Mouse (Mus musculus) kidney, embryonic 14.5 days (tissue): ENCODE results near the gene Urad. TPM values are rescaled to one million over a fixed set of nuclear protein-coding genes. Genes with fewer than 3 reads are reported as not detected.
A peak's percentile ranks its signal among the peaks of the same experiment; 100 is the strongest.

ENCODE experiments used
- ATAC-seq: fragments of 200-750 bp; cut with Nextera tagmentation; 2 replicates; pipeline ENCODE4 v1.8.0; 2017; ENCODE audit warnings: moderate number of reproducible peaks, mild to moderate bottlenecking, moderate TSS enrichment, moderate library complexity; ENCODE audit not compliant: low FRiP score, low TSS enrichment
- H3K27ac ChIP-seq: fragments of 300-500 bp; sonication (generic); 2 replicates; pipeline ENCODE4 v1.5.1; 2014; ENCODE audit warnings: low read depth, mild to moderate bottlenecking, low read length, moderate library complexity, mixed read lengths
- H3K27me3 ChIP-seq: fragments of 300-500 bp; sonication (generic); 2 replicates; pipeline ENCODE4 v1.6.1; 2014; ENCODE audit warnings: mild to moderate bottlenecking, low read length; ENCODE audit not compliant: control insufficient read depth, insufficient read depth
- H3K36me3 ChIP-seq: fragments of 300-500 bp; sonication (generic); 2 replicates; pipeline ENCODE4 v1.6.1; 2014; ENCODE audit warnings: low read length, mixed read lengths; ENCODE audit not compliant: control insufficient read depth, insufficient read depth
- H3K4me1 ChIP-seq: fragments of 300-500 bp; sonication (generic); 2 replicates; pipeline ENCODE4 v1.6.1; 2014; ENCODE audit warnings: low read length, mixed read lengths; ENCODE audit not compliant: control insufficient read depth, insufficient read depth
- H3K4me2 ChIP-seq: fragments of 300-500 bp; sonication (generic); replicated peaks from 2 replicates; pipeline ENCODE4 v1.6.1; 2014; ENCODE audit warnings: low read depth, mild to moderate bottlenecking, low read length
- H3K4me3 ChIP-seq: fragments of 300-500 bp; sonication (generic); 2 replicates; pipeline ENCODE4 v1.5.1; 2014; ENCODE audit warnings: mild to moderate bottlenecking, low read length
- H3K9ac ChIP-seq: fragments of 300-500 bp; sonication (generic); 2 replicates; pipeline ENCODE4 v1.6.1; 2014; ENCODE audit warnings: low read depth, mild to moderate bottlenecking, low read length, moderate library complexity
- H3K9me3 ChIP-seq: fragments of 300-500 bp; sonication (generic); 2 replicates; pipeline ENCODE4 v1.6.1; 2016; ENCODE audit warnings: low read length; ENCODE audit not compliant: control insufficient read depth
- WGBS: fragments of 180-500 bp; shearing (Covaris S2); extraction: QIAGEN DNeasy Blood & Tissue Kit; methylation state at CpG from one replicate; pipeline ENCODE4 v1.1.7; 2014; 5-methylcytosine and 5-hydroxymethylcytosine counted together
- polyA plus RNA-seq: library from polyadenylated mRNA; unstranded; fragments of >200 nt; fragmentation: Nextera tagmentation; extraction: Ambion mirVana; gene quantifications from 2 replicates; pipeline ENCODE4 v1.2.1, GENCODE M21; 2014

Urad gene
- polyA plus RNA-seq, 1 experiment from 2014 or later = not detected

GRCm38 (mm10) chr5:147332711-147333110 lies 10.5 kb upstream of the Urad start:
- no peak overlapping the region for H3K9ac ChIP-seq
- H3K27me3 ChIP-seq = no peaks in the 10 kb centered on the region
- peak; percentile 64 for ATAC-seq
- H3K9me3 ChIP-seq = no peaks in the 10 kb centered on the region
- 17% methylated on average over 7 of the region's 7 CpGs for WGBS
- H3K27ac ChIP-seq = no peak overlapping the region
- H3K4me2 ChIP-seq = no peak overlapping the region
- H3K4me1 ChIP-seq = no peaks in the 10 kb centered on the region
- no peaks in the 10 kb centered on the region for H3K36me3 ChIP-seq
- H3K4me3 ChIP-seq = no peak overlapping the region

DNA sequence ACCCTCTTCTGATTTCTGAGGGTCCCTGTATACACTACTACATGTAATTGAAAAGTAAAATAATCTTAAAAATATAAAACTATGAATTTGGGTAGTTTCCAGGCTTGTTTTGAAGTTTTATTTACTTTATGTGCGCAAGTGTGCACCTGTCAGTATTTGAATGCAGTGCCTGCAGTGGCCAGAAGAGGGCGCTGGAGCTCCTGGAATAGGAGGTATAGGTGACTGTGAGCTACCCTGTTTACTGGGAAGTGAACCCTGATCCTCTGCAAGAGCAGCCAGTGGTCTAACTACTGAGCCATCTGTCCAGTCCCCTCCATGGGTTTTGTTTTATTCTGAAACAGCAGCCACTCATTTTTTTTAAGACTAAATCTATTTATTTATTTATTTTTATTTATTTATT lies 9.3 kb upstream of the Urad start:
- 43% methylated on average over 2 of the region's 2 CpGs for WGBS
- no peak for ATAC-seq

DNA sequence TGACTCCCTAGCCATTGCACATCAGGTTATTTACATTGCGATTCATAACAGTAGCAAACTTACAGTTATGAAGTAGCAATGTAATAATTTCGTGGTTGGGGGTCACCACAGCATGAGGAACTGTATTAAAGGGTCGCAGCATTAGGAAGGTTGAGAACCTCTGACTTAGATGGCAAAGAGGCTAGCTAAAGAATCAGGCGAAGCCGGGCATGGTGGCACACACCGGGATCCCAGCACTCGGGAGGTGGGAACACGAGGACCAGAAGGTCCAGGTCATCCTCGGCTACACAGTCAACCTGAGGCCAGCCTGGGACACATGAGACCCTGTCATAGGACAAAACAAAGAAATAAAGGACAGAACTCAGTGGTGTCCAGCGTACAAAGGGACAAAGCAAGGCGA lies 7.7 kb upstream of the Urad start:
- Histone ChIP-seq H3K4me3 (no peak overlapping the region), H3K4me1 (no peaks in the 10 kb centered on the region), H3K4me2 (no peak overlapping the region), H3K9ac (no peak overlapping the region), H3K9me3 (no peaks in the 10 kb centered on the region), H3K27ac (no peak overlapping the region), H3K27me3 (no peaks in the 10 kb centered on the region), H3K36me3 (no peaks in the 10 kb centered on the region)
- WGBS = 81% methylated on average over 11 of the region's 11 CpGs
- no peak for ATAC-seq

More for the DNA sequence above, 9.3 kb upstream of the Urad start:
- Histone ChIP-seq H3K4me1 (no peaks in the 10 kb centered on the region), H3K4me2 (no peak overlapping the region), H3K9me3 (no peaks in the 10 kb centered on the region), H3K27ac (no peak overlapping the region), H3K36me3 (no peaks in the 10 kb centered on the region), H3K27me3 (no peaks in the 10 kb centered on the region), H3K4me3 (no peak overlapping the region), H3K9ac (no peak overlapping the region)

GRCm38 (mm10) chr5:147327636-147328035 lies 5.4 kb upstream of the Urad start:
- 87% methylated on average over 5 of the region's 5 CpGs for WGBS
- Histone ChIP-seq H3K4me3 (no peak overlapping the region), H3K9ac (no peak overlapping the region), H3K36me3 (no peaks in the 10 kb centered on the region), H3K27me3 (peaks cover 3% of the 10 kb centered on the region; the same call in 1 of the 2 replicates), H3K9me3 (no peaks in the 10 kb centered on the region), H3K27ac (no peak overlapping the region), H3K4me2 (no peak overlapping the region), H3K4me1 (no peaks in the 10 kb centered on the region)
- no peak for ATAC-seq

DNA sequence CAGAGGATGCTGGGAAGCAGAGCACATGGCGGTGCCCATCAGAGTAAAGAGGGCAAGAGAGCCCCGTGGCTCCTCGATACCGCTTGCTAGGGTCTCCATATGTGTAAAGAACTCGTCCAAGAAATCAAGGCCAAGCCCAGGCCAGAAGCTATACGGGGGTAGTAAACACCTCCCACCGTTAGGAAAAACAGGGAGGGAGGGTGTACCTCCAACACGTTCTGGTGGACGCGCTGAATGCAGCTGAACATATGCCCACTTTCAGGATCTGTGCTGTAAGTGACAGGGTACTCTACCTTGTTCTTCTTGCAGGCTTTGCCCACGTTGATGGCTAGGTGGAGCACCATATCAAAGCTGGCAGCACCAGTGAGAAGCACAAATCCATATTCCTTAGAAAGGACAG lies 3.7 kb upstream of the Urad start:
- Histone ChIP-seq H3K4me3 (no peak overlapping the region), H3K4me2 (no peak overlapping the region), H3K36me3 (no peaks in the 10 kb centered on the region), H3K27me3 (peaks cover 15% of the 10 kb centered on the region; the same call in 1 of the 2 replicates), H3K27ac (no peak overlapping the region), H3K9me3 (no peaks in the 10 kb centered on the region), H3K4me1 (no peaks in the 10 kb centered on the region), H3K9ac (no peak overlapping the region)
- WGBS = 72% methylated on average over 11 of the region's 11 CpGs
- ATAC-seq = no peak

DNA sequence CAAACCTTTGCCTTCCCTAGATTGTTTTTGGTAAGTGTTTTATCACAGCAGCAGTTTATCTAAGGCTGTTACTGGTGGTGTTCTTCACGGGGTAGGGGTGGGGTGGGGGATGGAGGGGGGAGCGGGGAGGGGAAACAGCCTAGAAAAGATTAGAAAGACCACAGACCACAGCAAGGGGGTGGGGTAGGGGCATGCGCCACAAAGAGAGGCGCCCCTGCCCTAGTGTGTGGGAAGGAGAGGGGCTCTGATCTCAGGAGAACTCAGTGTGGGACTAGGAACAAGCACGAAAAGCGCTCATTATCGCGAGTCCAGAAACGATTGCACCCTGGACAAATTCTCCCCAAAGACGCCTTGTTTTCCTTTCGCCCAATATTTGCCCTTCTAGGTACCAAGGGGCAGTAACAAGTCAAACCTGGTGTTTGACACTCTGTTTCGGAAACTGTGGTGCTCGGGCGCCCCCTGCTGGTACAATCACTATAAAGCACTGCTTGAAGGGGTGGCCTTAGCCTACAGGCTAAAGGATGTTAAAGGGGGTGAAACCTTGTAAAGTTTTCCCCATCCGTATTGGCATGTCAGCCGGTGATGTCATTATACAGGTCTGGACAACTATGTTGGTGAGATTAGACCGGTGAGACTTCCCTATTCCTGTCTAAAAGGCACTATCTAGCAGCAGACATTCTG lies 1.1 kb upstream of the Urad start:
- H3K27ac ChIP-seq = no peak overlapping the region
- no peak overlapping the region for H3K9ac ChIP-seq
- H3K4me1 ChIP-seq = no peaks in the 10 kb centered on the region
- ATAC-seq = no peak
- no peak overlapping the region for H3K4me2 ChIP-seq
- no peaks in the 10 kb centered on the region for H3K36me3 ChIP-seq
- no peak overlapping the region for H3K4me3 ChIP-seq
- H3K9me3 ChIP-seq = no peaks in the 10 kb centered on the region
- WGBS = 21% methylated on average over 17 of the region's 17 CpGs
- peaks cover 22% of the 10 kb centered on the region for H3K27me3 ChIP-seq

GRCm38 (mm10) chr5:147319653-147320052 lies 2.6 kb downstream of the Urad start:
- H3K36me3 ChIP-seq = no peaks in the 10 kb centered on the region
- no peak overlapping the region for H3K27ac ChIP-seq
- ATAC-seq = peak; percentile 51
- H3K4me2 ChIP-seq = no peak overlapping the region
- H3K27me3 ChIP-seq = peaks cover 58% of the 10 kb centered on the region
- H3K4me1 ChIP-seq = no peaks in the 10 kb centered on the region
- H3K4me3 ChIP-seq = no peak overlapping the region
- no peak overlapping the region for H3K9ac ChIP-seq
- no peaks in the 10 kb centered on the region for H3K9me3 ChIP-seq

- Histone ChIP-seq H3K4me3 (no peak overlapping the region), H3K4me1 (no peaks in the 10 kb centered on the region), H3K9ac (no peak overlapping the region), H3K36me3 (no peaks in the 10 kb centered on the region), H3K27ac (no peak overlapping the region), H3K4me2 (no peak overlapping the region), H3K27me3 (peaks cover 74% of the 10 kb centered on the region), H3K9me3 (no peaks in the 10 kb centered on the region)
- no peak for ATAC-seq
- 32% methylated on average over 7 of the region's 7 CpGs for WGBS
Observed at GRCm38 (mm10) chr5:147317991-147318390, 4.2 kb downstream of the Urad start.

- Histone ChIP-seq H3K4me3 (no peak overlapping the region), H3K4me2 (no peak overlapping the region), H3K9ac (no peak overlapping the region), H3K4me1 (no peaks in the 10 kb centered on the region), H3K36me3 (no peaks in the 10 kb centered on the region), H3K9me3 (no peaks in the 10 kb centered on the region), H3K27me3 (peaks cover 77% of the 10 kb centered on the region), H3K27ac (no peak overlapping the region)
- ATAC-seq = no peak
- 8% methylated on average over 7 of the region's 7 CpGs for WGBS
Observed at GRCm38 (mm10) chr5:147317321-147317720, 4.9 kb downstream of the Urad start.
